Comparison of ENCODE assay signal across 7 mouse cellular contexts in the genomic region with DNA sequence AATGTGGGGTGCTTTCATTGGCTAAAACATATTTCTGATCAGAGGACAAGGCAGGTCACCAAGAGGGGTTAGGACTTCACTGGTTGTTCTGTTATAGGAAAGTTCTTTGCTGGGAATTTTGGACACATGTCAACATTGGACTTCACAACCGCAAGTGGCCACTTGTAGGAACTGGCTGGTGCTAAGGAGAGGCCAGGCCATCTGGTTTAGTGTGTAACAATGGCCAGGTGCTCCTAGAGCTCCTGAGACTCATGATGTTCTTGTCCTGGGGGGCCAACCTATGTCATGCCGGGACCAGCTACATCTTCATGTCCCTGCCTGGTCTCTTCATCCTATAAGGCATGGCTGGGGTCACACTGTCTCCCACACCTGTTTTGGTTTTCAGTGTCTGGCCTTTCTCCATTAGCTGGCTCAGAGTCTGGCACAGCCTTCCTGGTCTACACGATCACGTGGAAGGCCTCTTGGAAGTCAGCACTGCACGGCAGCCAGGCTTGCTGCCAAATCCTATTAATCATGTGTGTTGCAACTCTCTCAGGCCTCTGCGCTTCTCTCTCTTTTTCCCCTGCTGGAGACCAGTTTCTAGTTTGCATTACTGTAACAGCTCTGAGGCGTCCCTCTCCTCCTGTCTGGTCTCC. TPM values are rescaled to one million over a fixed set of nuclear protein-coding genes. Genes with fewer than 3 reads are reported as not detected.
DNase-seq lines count a peak whose midpoint lies in the region; ATAC-seq lines count a peak whose summit lies in the region.

No protein-coding gene starts in this region.

- H3K4me1 ChIP-seq in limb, embryonic 12.5 days (replicated peaks): peaks cover 26% of the 10 kb centered on the region
- peaks cover 26% of the 10 kb centered on the region for H3K4me1 ChIP-seq in neural tube, embryonic 15.5 days

- no peak overlapping the region for H3K4me3 ChIP-seq in limb, embryonic 12.5 days (replicated peaks)
- no peak overlapping the region for H3K4me3 ChIP-seq in neural tube, embryonic 15.5 days (replicated peaks)

- no peaks in the 10 kb centered on the region for H3K27me3 ChIP-seq in limb, embryonic 12.5 days
- no peaks in the 10 kb centered on the region for H3K27me3 ChIP-seq in neural tube, embryonic 15.5 days (replicated peaks)

- DNase-seq in adrenal gland, postnatal 36 days: peak; percentile 93 to 94
- DNase-seq in cerebellum, postnatal 4 days (ENCODE audit: low spot score in 2 of 2): peak; percentile 32 to 70
- DNase-seq in heart, adult 8-10 months (ENCODE audit: low spot score): peak; percentile 80
- peak; percentile 94 for DNase-seq in kidney, adult 9 months
- peak; percentile 82 to 91 for DNase-seq in urinary bladder, postnatal 36 days (ENCODE audit: low spot score in 2 of 2)

- no peak overlapping the region for H3K9ac ChIP-seq in limb, embryonic 12.5 days (replicated peaks)
- no peak overlapping the region for H3K9ac ChIP-seq in neural tube, embryonic 15.5 days (replicated peaks)

- peak overlapping the region; percentile 20; the same call in 1 of the 2 replicates for H3K27ac ChIP-seq in limb, embryonic 12.5 days
- H3K27ac ChIP-seq in neural tube, embryonic 15.5 days (replicated peaks): peak overlapping the region; percentile 35

- ATAC-seq in limb, embryonic 12.5 days (ENCODE audit: insufficient number of reproducible peaks, insufficient read depth, low FRiP score, low TSS enrichment, low read depth): peak; percentile 66; the same call in 1 of the 2 replicates
- ATAC-seq in neural tube, embryonic 15.5 days (ENCODE audit: low FRiP score): peak; percentile 68

- 36% methylated on average over 7 of the region's 7 CpGs for WGBS in limb, embryonic 12.5 days
- WGBS in neural tube, embryonic 15.5 days: 35% methylated on average over 7 of the region's 7 CpGs

- no peaks in the 10 kb centered on the region for H3K9me3 ChIP-seq in limb, embryonic 12.5 days
- no peaks in the 10 kb centered on the region for H3K9me3 ChIP-seq in neural tube, embryonic 15.5 days (replicated peaks)

- no peaks in the 10 kb centered on the region for H3K36me3 ChIP-seq in limb, embryonic 12.5 days
- 0 out of 2 replicates have a peak, but pooled peaks cover 5% of the 10 kb centered on the region for H3K36me3 ChIP-seq in neural tube, embryonic 15.5 days

- no peak overlapping the region for H3K4me2 ChIP-seq in limb, embryonic 12.5 days
- H3K4me2 ChIP-seq in neural tube, embryonic 15.5 days: no peak overlapping the region

RNA-seq across cellular contexts. Expression of gene Wwc1, which starts 55.9 kb away (rescaled TPM):
- total RNA-seq in adrenal gland, postnatal 36 days (2021): 10 to 100 TPM; 84.6 to 89.9 TPM
- total RNA-seq in heart, adult 8-10 months (2022): 1 to 10 TPM in 3 of 4 experiments, under 1 TPM in 1; 0.92 to 2.2 (median 1.6) TPM
- polyA plus RNA-seq in limb, embryonic 12.5 days (2016; fragmentation: Nextera tagmentation; extraction: Ambion mirVana): 3.5 and 5.3 TPM in 2 replicates
- 4.6 and 7.0 TPM in 2 replicates for polyA plus RNA-seq in neural tube, embryonic 15.5 days (2015; fragmentation: Nextera tagmentation; extraction: Ambion mirVana)

Comparison
In these comparisons a context has a peak if more than half of its experiments do, and no peak if none do; other contexts are left out.
1. RNA of gene Wwc1, which starts 55.9 kb away (total RNA-seq): 84.6 to 89.9 TPM in adrenal gland, postnatal 36 days; 0.92 to 2.2 TPM in heart, adult 8-10 months; every median in the first group is over 10 times any median in the second.
2. Peak in every context shown above with its lines, with median percentiles within 50 percentile points of each other: DNase-seq.